Mouse (Mus musculus) heart, postnatal 14 days (tissue): ENCODE measurements around the gene Iqcf1. TPM values are rescaled to one million over a fixed set of nuclear protein-coding genes. Genes with fewer than 3 reads are reported as not detected.

Source experiments
- total RNA-seq, 2 experiments: library from RNA; stranded (reverse); gene quantifications; 2 replicates each; pipeline ENCODE4 v1.2.3; 2021

Gene Iqcf1
- total RNA-seq, 2 experiments from 2014 or later = not detected

Other genes with a start within 250 kb of the Iqcf1 start
- gene Poc1a, start 218.9 kb upstream of the Iqcf1 start, total RNA-seq = 1 to 10 TPM; 4.3 to 4.8 TPM
- 10 to 100 TPM; 53.2 to 53.9 TPM for gene Dusp7, start 131.3 kb upstream of the Iqcf1 start, total RNA-seq
- 100 to 1,000 TPM; 307 to 348 TPM for gene Rpl29, start 70.5 kb upstream of the Iqcf1 start, total RNA-seq
- 10 to 100 TPM; 16.2 to 18.9 TPM for gene Acy1, start 61.6 kb upstream of the Iqcf1 start, total RNA-seq
- 1 to 10 TPM; 6.8 to 8.9 TPM for gene Abhd14b, start 52.5 kb upstream of the Iqcf1 start, total RNA-seq
- 10 to 100 TPM; 21.9 to 22.0 TPM for gene Abhd14a, start 52.3 kb upstream of the Iqcf1 start, total RNA-seq
- gene Pcbp4, start 46.7 kb upstream of the Iqcf1 start, total RNA-seq = 10 to 100 TPM; 62.4 to 68.8 TPM
- gene Gpr62, start 34.0 kb upstream of the Iqcf1 start, total RNA-seq = under 1 TPM in 1 of 2 experiments, not detected in 1; 0.10 TPM
- gene Rrp9, start 24.0 kb upstream of the Iqcf1 start, total RNA-seq = 10 to 100 TPM; 19.3 to 20.3 TPM
- 10 to 100 TPM; 18.1 to 19.0 TPM for gene Parp3, start 23.0 kb upstream of the Iqcf1 start, total RNA-seq
- not detected for gene Iqcf5, start 14.6 kb downstream of the Iqcf1 start, total RNA-seq
- not detected for gene Iqcf3, start 61.7 kb downstream of the Iqcf1 start, total RNA-seq
- not detected for gene Iqcf4, start 71.0 kb downstream of the Iqcf1 start, total RNA-seq
- gene Iqcf6, start 126.6 kb downstream of the Iqcf1 start, total RNA-seq = not detected
- gene Grm2, start 156.1 kb downstream of the Iqcf1 start, total RNA-seq = not detected
- 10 to 100 TPM; 35.1 to 39.4 TPM for gene Tex264, start 186.0 kb downstream of the Iqcf1 start, total RNA-seq